ENCODE assay signal across 24 mouse cellular contexts in genomic region chr7:34276066-34276465, GRCm38 (mm10). TPM values are rescaled to one million over a fixed set of nuclear protein-coding genes. Genes with fewer than 3 reads are reported as not detected.
"Had no signal": no experiment of that assay in that cellular context is flagged by ENCODE, and none has a peak within 500 bp of the region (broad histone marks: within the 10 kb centered on the region; RNA-seq: fewer than 3 reads in every experiment).

No protein-coding gene starts in this region.

- H3K27me3 ChIP-seq: neural tube, embryonic 13.5 days; neural tube, embryonic 15.5 days; stomach, embryonic 15.5 days had no signal

- H3K4me1 ChIP-seq: neural tube, embryonic 13.5 days; neural tube, embryonic 15.5 days; stomach, embryonic 15.5 days had no signal

- DNase-seq: retina, postnatal 1 day; right cerebral cortex, adult 18-20 months; right cerebral cortex, postnatal 14 days; right cerebral cortex, postnatal 25 days; right cerebral cortex, postnatal 4 days; spleen, adult 18-20 months; thymus, adult 18-20 months; thymus, adult 2 months; thymus, postnatal 14 days; thymus, postnatal 25 days; thymus, postnatal 36 days; thymus, postnatal 4 days had no signal

- H3K36me3 ChIP-seq: neural tube, embryonic 15.5 days; stomach, embryonic 15.5 days had no signal

- H3K27ac ChIP-seq: neural tube, embryonic 13.5 days; neural tube, embryonic 15.5 days; stomach, embryonic 15.5 days; stomach, postnatal 0 days had no signal

- H3K9ac ChIP-seq: neural tube, embryonic 13.5 days; neural tube, embryonic 15.5 days; stomach, embryonic 15.5 days had no signal

- H3K4me3 ChIP-seq: neural tube, embryonic 13.5 days; neural tube, embryonic 15.5 days; stomach, embryonic 15.5 days had no signal

- H3K9me3 ChIP-seq: neural tube, embryonic 13.5 days; neural tube, embryonic 15.5 days; stomach, embryonic 15.5 days had no signal

- H3K4me2 ChIP-seq: neural tube, embryonic 13.5 days; neural tube, embryonic 15.5 days; stomach, embryonic 15.5 days had no signal

RNA-seq across cellular contexts. Expression of gene Gm6096, which starts 25.2 kb away (rescaled TPM):
- total RNA-seq: neutrophil, adult 5-6 weeks had no signal
- polyA plus RNA-seq: neural tube, embryonic 13.5 days; neural tube, embryonic 14.5 days; neural tube, embryonic 15.5 days; small intestine, adult 2 months; spleen, adult 2 months; stomach, embryonic 15.5 days; stomach, embryonic 16.5 days; stomach, postnatal 0 days; testis, adult 2 months; thymus, adult 2 months; thymus, postnatal 0 days; urinary bladder, adult 2 months had no signal
